Mouse (Mus musculus): ENCODE data around the gene Slfn14. TPM values are rescaled to one million over a fixed set of nuclear protein-coding genes. Genes with fewer than 3 reads are reported as not detected.

The Slfn14 gene
- polyA plus RNA-seq, 1 experiment from 2014 or later, result 0.47 TPM

GRCm38 (mm10) chr11:83297816-83298215 is 11.3 kb upstream of the Slfn14 start:
- peak overlapping the region; percentile 94 for H3K4me2 ChIP-seq
- no peak for ATAC-seq (ENCODE audit: insufficient read depth)
- H3K36me3 ChIP-seq (ENCODE audit: insufficient read depth), result peaks cover 32% of the 10 kb centered on the region
- no peaks in the 10 kb centered on the region for H3K27me3 ChIP-seq (ENCODE audit: insufficient read depth, low read length)
- no peaks in the 10 kb centered on the region for H3K9me3 ChIP-seq (ENCODE audit: low read depth, low read length)
- H3K27ac ChIP-seq (ENCODE audit: low read depth), result no peak overlapping the region
- WGBS, result 73% methylated on average over 6 of the region's 6 CpGs
- no peak for DNase-seq
- peak overlapping the region; percentile 74 for H3K4me3 ChIP-seq (ENCODE audit: low read depth, low read length)
- H3K9ac ChIP-seq, result peak overlapping the region; percentile 69; the same call in 1 of the 2 replicates
- TF ChIP-seq CTCF (IDR thresholded peaks at IDR 0.05; ENCODE audit: low read depth), result no peak
- H3K4me1 ChIP-seq (ENCODE audit: insufficient read depth), result no peaks in the 10 kb centered on the region

- no peak overlapping the region for H3K4me3 ChIP-seq (ENCODE audit: low read depth, low read length)
- no peak overlapping the region for H3K27ac ChIP-seq (ENCODE audit: low read depth)
- no peaks in the 10 kb centered on the region for H3K4me1 ChIP-seq (ENCODE audit: insufficient read depth)
- no peak overlapping the region for H3K9ac ChIP-seq
- H3K9me3 ChIP-seq (ENCODE audit: low read depth, low read length), result no peaks in the 10 kb centered on the region
- peak overlapping the region; percentile 88; the same call in 1 of the 2 replicates for H3K4me2 ChIP-seq
- ATAC-seq (ENCODE audit: insufficient read depth) (no peak), DNase-seq (no peak)
- peaks cover 32% of the 10 kb centered on the region for H3K36me3 ChIP-seq (ENCODE audit: insufficient read depth)
- no peaks in the 10 kb centered on the region for H3K27me3 ChIP-seq (ENCODE audit: insufficient read depth, low read length)
- 90% methylated on average over 2 of the region's 2 CpGs for WGBS
- no peak for TF ChIP-seq CTCF (IDR thresholded peaks at IDR 0.05; ENCODE audit: low read depth)
Observed at GRCm38 (mm10) chr11:83294133-83294532, 7.6 kb upstream of the Slfn14 start.

- no peak for DNase-seq
- H3K4me1 ChIP-seq (ENCODE audit: insufficient read depth), result no peaks in the 10 kb centered on the region
- peak overlapping the region; percentile 83; the same call in 1 of the 2 replicates for H3K9ac ChIP-seq
- no peaks in the 10 kb centered on the region for H3K9me3 ChIP-seq (ENCODE audit: low read depth, low read length)
- no peaks in the 10 kb centered on the region for H3K27me3 ChIP-seq (ENCODE audit: insufficient read depth, low read length)
- no peak for ATAC-seq (ENCODE audit: insufficient read depth)
- no peak overlapping the region for H3K27ac ChIP-seq (ENCODE audit: low read depth)
- TF ChIP-seq CTCF (IDR thresholded peaks at IDR 0.05; ENCODE audit: low read depth), result no peak
- H3K36me3 ChIP-seq (ENCODE audit: insufficient read depth), result peaks cover 32% of the 10 kb centered on the region
- 82% methylated on average over 1 of the region's 1 CpGs for WGBS
- H3K4me3 ChIP-seq (ENCODE audit: low read depth, low read length), result peak overlapping the region; percentile 68
- peak overlapping the region; percentile 88 for H3K4me2 ChIP-seq
Observed at GRCm38 (mm10) chr11:83293182-83293581, 6.7 kb upstream of the Slfn14 start.

- Histone ChIP-seq H3K4me1 (ENCODE audit: insufficient read depth) (no peaks in the 10 kb centered on the region), H3K4me2 (peak overlapping the region; percentile 88), H3K4me3 (ENCODE audit: low read depth, low read length) (peak overlapping the region; percentile 68), H3K9me3 (ENCODE audit: low read depth, low read length) (no peaks in the 10 kb centered on the region), H3K27me3 (ENCODE audit: insufficient read depth, low read length) (no peaks in the 10 kb centered on the region), H3K9ac (peak overlapping the region; percentile 83), H3K36me3 (ENCODE audit: insufficient read depth) (peaks cover 29% of the 10 kb centered on the region), H3K27ac (ENCODE audit: low read depth) (no peak overlapping the region)
- TF ChIP-seq CTCF (IDR thresholded peaks at IDR 0.05; ENCODE audit: low read depth), result no peak
- ATAC-seq (ENCODE audit: insufficient read depth), result no peak
- 0% methylated on average over 5 of the region's 5 CpGs for WGBS
- no peak for DNase-seq
Observed at GRCm38 (mm10) chr11:83292251-83292587, 5.7 kb upstream of the Slfn14 start.

- peak overlapping the region; percentile 88 for H3K4me2 ChIP-seq
- peak overlapping the region; percentile 84 for H3K27ac ChIP-seq (ENCODE audit: low read depth)
- peaks cover 23% of the 10 kb centered on the region for H3K36me3 ChIP-seq (ENCODE audit: insufficient read depth)
- ATAC-seq (ENCODE audit: insufficient read depth) (peak; percentile 100), DNase-seq (peak; percentile 98)
- H3K9ac ChIP-seq, result peak overlapping the region; percentile 83
- no peaks in the 10 kb centered on the region for H3K27me3 ChIP-seq (ENCODE audit: insufficient read depth, low read length)
- no peaks in the 10 kb centered on the region for H3K4me1 ChIP-seq (ENCODE audit: insufficient read depth)
- under 1% methylated on average over 38 of the region's 38 CpGs for WGBS
- no peak for TF ChIP-seq CTCF (IDR thresholded peaks at IDR 0.05; ENCODE audit: low read depth)
- no peaks in the 10 kb centered on the region for H3K9me3 ChIP-seq (ENCODE audit: low read depth, low read length)
- peak overlapping the region; percentile 68 for H3K4me3 ChIP-seq (ENCODE audit: low read depth, low read length)
Observed at GRCm38 (mm10) chr11:83291375-83292250, 5.1 kb upstream of the Slfn14 start.

GRCm38 (mm10) chr11:83289633-83290032 is 3.1 kb upstream of the Slfn14 start:
- no peak for DNase-seq
- no peak overlapping the region for H3K9ac ChIP-seq
- 76% methylated on average over 2 of the region's 2 CpGs for WGBS

GRCm38 (mm10) chr11:83289036-83289435 is 2.5 kb upstream of the Slfn14 start:
- H3K4me2 ChIP-seq, result no peak overlapping the region
- H3K36me3 ChIP-seq (ENCODE audit: insufficient read depth), result peaks cover 2% of the 10 kb centered on the region; the same call in 1 of the 2 replicates
- 84% methylated on average over 5 of the region's 5 CpGs for WGBS
- no peaks in the 10 kb centered on the region for H3K9me3 ChIP-seq (ENCODE audit: low read depth, low read length)
- no peak overlapping the region for H3K4me3 ChIP-seq (ENCODE audit: low read depth, low read length)
- DNase-seq (no peak), ATAC-seq (ENCODE audit: insufficient read depth) (no peak)
- no peak overlapping the region for H3K9ac ChIP-seq
- TF ChIP-seq CTCF (IDR thresholded peaks at IDR 0.05; ENCODE audit: low read depth), result no peak
- no peaks in the 10 kb centered on the region for H3K27me3 ChIP-seq (ENCODE audit: insufficient read depth, low read length)
- H3K4me1 ChIP-seq (ENCODE audit: insufficient read depth), result no peaks in the 10 kb centered on the region
- no peak overlapping the region for H3K27ac ChIP-seq (ENCODE audit: low read depth)

More at GRCm38 (mm10) chr11:83289633-83290032, 3.1 kb upstream of the Slfn14 start:
- Histone ChIP-seq H3K4me3 (ENCODE audit: low read depth, low read length) (no peak overlapping the region), H3K27ac (ENCODE audit: low read depth) (no peak overlapping the region), H3K4me2 (no peak overlapping the region), H3K9me3 (ENCODE audit: low read depth, low read length) (no peaks in the 10 kb centered on the region), H3K27me3 (ENCODE audit: insufficient read depth, low read length) (no peaks in the 10 kb centered on the region), H3K4me1 (ENCODE audit: insufficient read depth) (no peaks in the 10 kb centered on the region), H3K36me3 (ENCODE audit: insufficient read depth) (peaks cover 6% of the 10 kb centered on the region; the same call in 1 of the 2 replicates)
- ATAC-seq (ENCODE audit: insufficient read depth), result no peak
- no peak for TF ChIP-seq CTCF (IDR thresholded peaks at IDR 0.05; ENCODE audit: low read depth)

Data from lung, embryonic 14.5 days (tissue).